Mouse (Mus musculus): ENCODE measurements around the gene Trabd. TPM values are rescaled to one million over a fixed set of nuclear protein-coding genes. Genes with fewer than 3 reads are reported as not detected.

Trabd gene
- polyA plus RNA-seq, 1 experiment from 2014 or later: 21.4 TPM

DNA sequence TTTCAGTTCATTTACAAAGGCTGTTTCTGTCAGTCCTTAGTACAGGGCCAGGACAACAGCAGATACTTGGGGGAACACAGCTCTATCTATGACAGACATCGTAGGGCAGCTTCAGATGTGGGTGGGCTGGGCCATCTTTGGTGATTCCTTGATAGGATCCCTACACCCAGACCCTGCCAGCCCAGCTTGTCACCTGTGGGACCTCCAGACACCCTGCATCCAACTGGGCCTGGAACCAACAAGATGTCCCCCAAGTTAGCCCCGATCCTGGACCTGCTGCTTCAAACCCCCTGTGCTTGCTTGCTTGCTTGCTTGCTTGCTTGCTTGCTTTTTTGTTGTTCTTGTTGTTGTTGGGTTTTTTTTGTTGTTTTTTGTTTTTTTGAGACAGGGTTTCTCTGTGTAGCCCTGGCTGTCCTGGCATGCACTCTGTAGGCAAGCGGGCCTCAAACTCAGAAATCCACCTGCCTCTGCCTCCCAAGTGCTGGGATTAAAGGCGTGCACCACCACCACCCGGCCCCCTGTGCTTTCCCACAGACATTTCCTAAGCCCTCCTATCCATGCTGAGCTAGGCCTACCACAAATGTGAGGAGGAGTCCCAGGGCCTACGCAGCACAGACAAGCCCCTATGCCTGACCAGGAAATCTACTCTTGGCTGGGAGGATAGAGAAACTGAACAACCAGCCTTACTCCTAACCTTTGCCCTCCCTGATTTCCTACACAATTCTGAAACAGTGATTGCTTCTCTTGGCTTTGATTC is 13.0 kb upstream of the Trabd start:
- Histone ChIP-seq H3K4me3 (ENCODE audit: low read depth, low read length) (no peak overlapping the region), H3K27me3 (ENCODE audit: control insufficient read depth, insufficient read depth, low read depth, low read length) (peaks cover 52% of the 10 kb centered on the region), H3K9ac (ENCODE audit: low read depth, low read length) (no peak overlapping the region), H3K36me3 (ENCODE audit: control insufficient read depth, insufficient read depth) (no peaks in the 10 kb centered on the region), H3K27ac (ENCODE audit: low read length) (no peak overlapping the region), H3K4me2 (ENCODE audit: low read depth, low read length) (no peak overlapping the region), H3K4me1 (ENCODE audit: control insufficient read depth, low read depth, low read length) (no peaks in the 10 kb centered on the region; the same call in 1 of the 2 replicates), H3K9me3 (replicated peaks; ENCODE audit: control insufficient read depth, low read length) (no peaks in the 10 kb centered on the region)
- no peak for ATAC-seq (ENCODE audit: low read depth)
- WGBS (ENCODE audit: insufficient replicate concordance): 71% methylated on average over 6 of the region's 6 CpGs

DNA sequence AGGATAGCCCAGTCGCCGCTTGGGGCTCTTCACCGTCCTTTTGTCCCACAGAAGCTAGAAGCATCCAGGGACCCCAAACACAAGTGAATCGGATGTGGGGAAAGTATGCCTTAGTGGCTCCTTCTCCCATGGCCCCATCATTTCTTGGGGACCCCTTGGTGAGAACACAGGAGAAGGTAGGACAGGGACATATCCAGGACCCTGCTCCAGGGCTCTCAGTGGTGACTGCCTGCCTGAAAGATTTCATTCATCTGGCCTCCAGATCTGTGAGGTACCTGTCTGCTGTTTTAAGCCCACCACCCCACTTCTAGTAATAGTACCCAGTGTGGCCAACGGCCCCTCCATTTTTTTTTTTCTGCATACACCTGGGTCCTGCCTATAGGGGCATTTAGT is 12.4 kb upstream of the Trabd start:
- H3K36me3 ChIP-seq (ENCODE audit: control insufficient read depth, insufficient read depth): no peaks in the 10 kb centered on the region
- 67% methylated on average over 5 of the region's 5 CpGs for WGBS (ENCODE audit: insufficient replicate concordance)
- no peak for ATAC-seq (ENCODE audit: low read depth)
- H3K4me2 ChIP-seq (ENCODE audit: low read depth, low read length): no peak overlapping the region
- no peaks in the 10 kb centered on the region for H3K9me3 ChIP-seq (replicated peaks; ENCODE audit: control insufficient read depth, low read length)
- no peak overlapping the region for H3K4me3 ChIP-seq (ENCODE audit: low read depth, low read length)
- H3K27ac ChIP-seq (ENCODE audit: low read length): no peak overlapping the region
- no peaks in the 10 kb centered on the region; the same call in 1 of the 2 replicates for H3K4me1 ChIP-seq (ENCODE audit: control insufficient read depth, low read depth, low read length)
- peaks cover 58% of the 10 kb centered on the region for H3K27me3 ChIP-seq (ENCODE audit: control insufficient read depth, insufficient read depth, low read depth, low read length)
- no peak overlapping the region for H3K9ac ChIP-seq (ENCODE audit: low read depth, low read length)

DNA sequence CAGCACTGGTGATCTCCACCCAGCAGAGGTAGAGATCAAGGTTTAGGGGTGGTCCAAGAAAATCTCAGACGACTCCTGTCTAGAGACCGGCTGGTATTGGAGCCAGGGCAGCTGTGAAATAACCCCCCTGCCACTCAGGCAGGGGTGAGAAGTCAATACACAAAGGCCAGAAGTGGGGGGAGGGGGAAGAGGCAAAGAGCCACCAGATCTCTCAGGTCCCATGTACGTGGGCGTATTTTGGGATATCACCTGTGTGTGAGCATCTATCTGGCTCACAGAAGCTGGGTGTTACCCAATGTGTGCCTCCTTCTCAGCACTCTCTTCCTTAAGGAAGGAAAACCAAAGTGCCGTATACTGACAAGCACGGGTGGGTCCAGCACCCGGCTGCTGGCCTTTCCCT is 11.9 kb upstream of the Trabd start:
- 56% methylated on average over 7 of the region's 7 CpGs for WGBS (ENCODE audit: insufficient replicate concordance)
- Histone ChIP-seq H3K4me2 (ENCODE audit: low read depth, low read length) (no peak overlapping the region), H3K27me3 (ENCODE audit: control insufficient read depth, insufficient read depth, low read depth, low read length) (peaks cover 59% of the 10 kb centered on the region), H3K27ac (ENCODE audit: low read length) (no peak overlapping the region), H3K36me3 (ENCODE audit: control insufficient read depth, insufficient read depth) (no peaks in the 10 kb centered on the region), H3K9ac (ENCODE audit: low read depth, low read length) (no peak overlapping the region), H3K4me3 (ENCODE audit: low read depth, low read length) (no peak overlapping the region), H3K9me3 (replicated peaks; ENCODE audit: control insufficient read depth, low read length) (no peaks in the 10 kb centered on the region), H3K4me1 (ENCODE audit: control insufficient read depth, low read depth, low read length) (no peaks in the 10 kb centered on the region; the same call in 1 of the 2 replicates)
- no peak for ATAC-seq (ENCODE audit: low read depth)

DNA sequence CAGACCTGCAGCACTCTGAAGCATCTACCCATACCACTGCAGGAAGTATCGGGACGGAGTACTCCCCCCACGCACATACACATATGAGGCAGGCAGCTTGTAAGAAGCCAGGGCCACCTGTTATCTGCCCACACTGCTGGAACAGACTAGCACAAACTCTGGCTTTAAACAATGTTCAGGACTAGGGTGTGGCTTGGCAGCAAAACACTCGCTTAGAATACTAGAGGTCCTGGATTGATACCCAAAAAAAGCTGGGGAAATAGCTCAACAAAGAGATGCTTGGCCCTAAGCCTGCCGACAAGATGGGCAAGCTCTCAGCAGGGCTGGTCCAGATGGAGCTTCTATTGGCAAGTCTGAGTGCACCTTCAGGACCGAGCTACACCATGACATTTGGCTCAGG is 11.4 kb upstream of the Trabd start:
- peaks cover 59% of the 10 kb centered on the region for H3K27me3 ChIP-seq (ENCODE audit: control insufficient read depth, insufficient read depth, low read depth, low read length)
- 52% methylated on average over 6 of the region's 6 CpGs for WGBS (ENCODE audit: insufficient replicate concordance)
- no peaks in the 10 kb centered on the region; the same call in 1 of the 2 replicates for H3K4me1 ChIP-seq (ENCODE audit: control insufficient read depth, low read depth, low read length)

DNA sequence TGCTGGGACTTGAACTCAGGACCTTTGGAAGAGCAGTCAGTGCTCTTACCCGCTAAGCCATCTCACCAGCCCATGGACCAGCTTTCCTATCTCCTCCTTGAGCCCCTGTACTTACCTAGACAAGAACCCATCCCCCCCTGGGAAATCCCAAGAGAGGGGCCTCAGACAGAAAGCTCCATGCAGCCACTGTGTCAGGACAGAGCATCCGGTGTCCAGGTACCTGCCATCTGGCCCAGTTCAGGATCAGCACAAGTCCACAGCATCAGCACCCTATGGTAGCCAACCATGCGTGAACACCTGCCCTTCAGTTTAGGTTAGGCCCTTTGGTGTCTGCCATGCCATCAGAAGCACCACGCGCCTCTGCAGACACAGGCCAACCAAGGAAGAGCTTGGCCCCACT is 10.0 kb upstream of the Trabd start:
- 64% methylated on average over 5 of the region's 5 CpGs for WGBS (ENCODE audit: insufficient replicate concordance)
- ATAC-seq (ENCODE audit: low read depth): no peak
- H3K27me3 ChIP-seq (ENCODE audit: control insufficient read depth, insufficient read depth, low read depth, low read length): peaks cover 59% of the 10 kb centered on the region

More for the DNA sequence above, 11.4 kb upstream of the Trabd start:
- Histone ChIP-seq H3K36me3 (ENCODE audit: control insufficient read depth, insufficient read depth) (no peaks in the 10 kb centered on the region), H3K4me3 (ENCODE audit: low read depth, low read length) (no peak overlapping the region), H3K4me2 (ENCODE audit: low read depth, low read length) (no peak overlapping the region), H3K9me3 (replicated peaks; ENCODE audit: control insufficient read depth, low read length) (no peaks in the 10 kb centered on the region), H3K9ac (ENCODE audit: low read depth, low read length) (no peak overlapping the region), H3K27ac (ENCODE audit: low read length) (no peak overlapping the region)
- no peak for ATAC-seq (ENCODE audit: low read depth)

DNA sequence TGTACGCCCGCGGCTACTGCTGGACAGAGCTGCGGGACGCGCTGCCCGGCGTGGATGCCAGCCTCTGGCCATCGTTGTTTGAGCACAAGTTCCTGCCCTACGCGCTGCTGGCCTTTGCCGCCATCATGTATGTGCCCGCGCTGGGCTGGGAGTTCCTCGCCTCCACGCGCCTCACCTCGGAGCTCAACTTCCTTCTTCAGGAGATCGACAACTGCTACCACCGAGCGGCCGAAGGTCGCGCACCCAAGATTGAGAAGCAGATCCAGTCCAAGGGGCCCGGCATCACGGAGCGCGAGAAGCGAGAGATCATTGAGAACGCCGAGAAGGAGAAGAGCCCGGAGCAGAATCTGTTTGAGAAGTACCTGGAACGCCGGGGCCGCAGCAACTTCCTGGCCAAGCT is 7.3 kb upstream of the Trabd start:
- no peaks in the 10 kb centered on the region for H3K36me3 ChIP-seq (ENCODE audit: control insufficient read depth, insufficient read depth)
- no peak for ATAC-seq (ENCODE audit: low read depth)
- no peak overlapping the region for H3K27ac ChIP-seq (ENCODE audit: low read length)
- H3K9ac ChIP-seq (ENCODE audit: low read depth, low read length): no peak overlapping the region
- no peaks in the 10 kb centered on the region for H3K4me1 ChIP-seq (ENCODE audit: control insufficient read depth, low read depth, low read length)
- H3K27me3 ChIP-seq (ENCODE audit: control insufficient read depth, insufficient read depth, low read depth, low read length): peaks cover 42% of the 10 kb centered on the region
- 19% methylated on average over 35 of the region's 35 CpGs for WGBS (ENCODE audit: insufficient replicate concordance)
- no peaks in the 10 kb centered on the region for H3K9me3 ChIP-seq (replicated peaks; ENCODE audit: control insufficient read depth, low read length)
- H3K4me3 ChIP-seq (ENCODE audit: low read depth, low read length): no peak overlapping the region
- no peak overlapping the region for H3K4me2 ChIP-seq (ENCODE audit: low read depth, low read length)

More for the DNA sequence above, 10.0 kb upstream of the Trabd start:
- Histone ChIP-seq H3K4me2 (ENCODE audit: low read depth, low read length) (no peak overlapping the region), H3K9me3 (replicated peaks; ENCODE audit: control insufficient read depth, low read length) (no peaks in the 10 kb centered on the region), H3K27ac (ENCODE audit: low read length) (no peak overlapping the region), H3K4me3 (ENCODE audit: low read depth, low read length) (no peak overlapping the region), H3K36me3 (ENCODE audit: control insufficient read depth, insufficient read depth) (no peaks in the 10 kb centered on the region), H3K9ac (ENCODE audit: low read depth, low read length) (no peak overlapping the region), H3K4me1 (ENCODE audit: control insufficient read depth, low read depth, low read length) (no peaks in the 10 kb centered on the region)

DNA sequence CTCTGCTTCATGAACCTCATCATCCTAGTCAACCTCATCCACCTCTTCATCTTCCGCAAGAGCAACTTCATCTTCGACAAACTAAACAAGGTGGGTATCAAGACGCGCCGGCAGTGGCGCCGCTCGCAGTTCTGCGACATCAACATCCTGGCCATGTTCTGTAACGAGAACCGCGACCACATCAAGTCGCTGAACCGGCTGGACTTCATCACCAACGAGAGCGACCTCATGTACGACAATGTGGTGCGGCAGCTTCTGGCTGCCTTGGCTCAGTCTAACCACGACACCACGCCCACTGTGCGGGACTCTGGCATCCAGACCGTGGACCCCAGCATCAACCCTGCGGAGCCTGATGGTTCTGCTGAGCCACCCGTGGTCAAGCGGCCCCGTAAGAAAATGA is 6.7 kb upstream of the Trabd start:
- H3K27me3 ChIP-seq (ENCODE audit: control insufficient read depth, insufficient read depth, low read depth, low read length): peaks cover 42% of the 10 kb centered on the region
- WGBS (ENCODE audit: insufficient replicate concordance): 25% methylated on average over 26 of the region's 26 CpGs
- H3K4me3 ChIP-seq (ENCODE audit: low read depth, low read length): no peak overlapping the region

DNA sequence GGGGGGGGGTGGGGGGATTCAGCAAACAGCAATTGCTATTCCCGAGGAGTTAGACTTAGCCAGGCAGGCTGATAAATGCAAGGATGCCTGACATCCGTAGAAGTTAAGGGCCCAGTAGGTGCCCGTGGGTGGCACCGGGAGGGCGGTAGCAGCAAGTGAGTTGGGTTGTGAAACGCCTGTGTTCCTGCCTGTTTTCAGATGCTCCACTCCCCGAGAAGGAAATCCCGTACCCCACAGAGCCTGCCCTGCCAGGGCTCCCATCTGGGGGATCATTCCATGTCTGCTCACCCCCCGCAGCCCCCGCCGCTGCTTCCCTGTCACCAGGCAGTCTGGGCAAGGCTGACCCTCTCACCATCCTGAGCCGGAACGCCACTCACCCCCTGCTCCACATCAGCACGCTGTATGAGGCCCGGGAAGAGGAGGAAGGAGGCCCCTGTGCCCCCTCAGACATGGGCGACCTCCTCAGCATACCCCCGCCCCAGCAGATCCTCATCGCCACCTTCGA is 5.5 kb upstream of the Trabd start:
- WGBS (ENCODE audit: insufficient replicate concordance): 63% methylated on average over 19 of the region's 19 CpGs

More for the DNA sequence above, 6.7 kb upstream of the Trabd start:
- H3K27ac ChIP-seq (ENCODE audit: low read length): no peak overlapping the region
- ATAC-seq (ENCODE audit: low read depth): no peak
- no peak overlapping the region for H3K4me2 ChIP-seq (ENCODE audit: low read depth, low read length)
- no peaks in the 10 kb centered on the region for H3K4me1 ChIP-seq (ENCODE audit: control insufficient read depth, low read depth, low read length)
- H3K9me3 ChIP-seq (replicated peaks; ENCODE audit: control insufficient read depth, low read length): no peaks in the 10 kb centered on the region
- H3K36me3 ChIP-seq (ENCODE audit: control insufficient read depth, insufficient read depth): no peaks in the 10 kb centered on the region
- H3K9ac ChIP-seq (ENCODE audit: low read depth, low read length): no peak overlapping the region

DNA sequence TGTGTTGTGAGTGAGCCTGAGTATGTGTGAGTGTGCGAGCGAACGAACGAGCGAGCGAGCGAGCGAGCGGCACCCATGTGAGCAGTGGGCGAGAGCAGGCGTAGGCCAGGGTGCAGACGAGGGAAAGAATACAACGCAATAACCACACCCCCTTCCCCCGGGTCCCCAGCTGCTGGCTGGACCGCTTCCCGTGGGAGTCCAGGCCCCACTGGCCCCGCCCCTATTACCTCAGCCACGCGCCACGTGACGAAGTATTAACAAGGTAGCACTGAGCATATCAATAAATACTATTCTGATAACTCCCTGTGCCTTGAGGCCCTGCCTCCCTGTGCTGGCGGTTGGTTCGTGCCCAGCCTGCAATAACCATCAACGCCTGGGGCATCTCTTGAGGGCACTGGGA is 4.3 kb upstream of the Trabd start:
- no peaks in the 10 kb centered on the region for H3K36me3 ChIP-seq (ENCODE audit: control insufficient read depth, insufficient read depth)
- no peaks in the 10 kb centered on the region for H3K9me3 ChIP-seq (replicated peaks; ENCODE audit: control insufficient read depth, low read length)
- H3K27me3 ChIP-seq (ENCODE audit: control insufficient read depth, insufficient read depth, low read depth, low read length): peaks cover 42% of the 10 kb centered on the region
- no peak overlapping the region for H3K4me2 ChIP-seq (ENCODE audit: low read depth, low read length)
- H3K4me1 ChIP-seq (ENCODE audit: control insufficient read depth, low read depth, low read length): peaks cover 6% of the 10 kb centered on the region
- no peak overlapping the region for H3K9ac ChIP-seq (ENCODE audit: low read depth, low read length)
- no peak overlapping the region for H3K4me3 ChIP-seq (ENCODE audit: low read depth, low read length)
- no peak for ATAC-seq (ENCODE audit: low read depth)
- H3K27ac ChIP-seq (ENCODE audit: low read length): no peak overlapping the region
- WGBS (ENCODE audit: insufficient replicate concordance): 72% methylated on average over 24 of the region's 24 CpGs

More for the DNA sequence above, 5.5 kb upstream of the Trabd start:
- Histone ChIP-seq H3K9me3 (replicated peaks; ENCODE audit: control insufficient read depth, low read length) (no peaks in the 10 kb centered on the region), H3K4me2 (ENCODE audit: low read depth, low read length) (no peak overlapping the region), H3K27ac (ENCODE audit: low read length) (no peak overlapping the region), H3K4me1 (ENCODE audit: control insufficient read depth, low read depth, low read length) (no peaks in the 10 kb centered on the region), H3K4me3 (ENCODE audit: low read depth, low read length) (no peak overlapping the region), H3K9ac (ENCODE audit: low read depth, low read length) (no peak overlapping the region), H3K36me3 (ENCODE audit: control insufficient read depth, insufficient read depth) (no peaks in the 10 kb centered on the region), H3K27me3 (ENCODE audit: control insufficient read depth, insufficient read depth, low read depth, low read length) (peaks cover 42% of the 10 kb centered on the region)
- no peak for ATAC-seq (ENCODE audit: low read depth)
